Mouse (Mus musculus) ES-E14 (cell line): ENCODE results near the gene Rab43. TPM values are rescaled to one million over a fixed set of nuclear protein-coding genes. Genes with fewer than 3 reads are reported as not detected.

ENCODE experiments used
- DNase-seq: peaks from one replicate; pipeline ENCODE4 v3.0.0-alpha.2; 2013; ENCODE audit warnings: low read depth, low spot score
- H3K27ac ChIP-seq: 2 replicates; pipeline ENCODE4 v1.5.1; 2012; ENCODE audit warnings: low read depth, mild to moderate bottlenecking, low read length, moderate library complexity, mixed read lengths; ENCODE audit not compliant: poor library complexity, insufficient read depth, severe bottlenecking
- H3K36me3 ChIP-seq: 2 replicates; pipeline ENCODE4 v1.6.1; 2012; ENCODE audit warnings: mild to moderate bottlenecking, low read length, moderate library complexity, mixed read lengths; ENCODE audit not compliant: control insufficient read depth, poor library complexity, insufficient read depth, severe bottlenecking
- H3K4me1 ChIP-seq, 2 experiments: fragments of 150-350 bp in 1 of 2; sonication (generic) in 1 of 2; 2 replicates each; pipeline ENCODE4 v1.6.1; 2012; ENCODE audit warnings: low read length in 2 of 2, mild to moderate bottlenecking in 1 of 2, mixed read lengths in 1 of 2; ENCODE audit not compliant: control insufficient read depth in 2 of 2, insufficient read depth in 2 of 2, poor library complexity in 1 of 2
- H3K4me3 ChIP-seq, 2 experiments: fragments of 150-350 bp in 1 of 2; sonication (generic) in 1 of 2; 2 replicates each; pipeline ENCODE4 v1.5.1; 2012; ENCODE audit warnings: low read length in 2 of 2, low read depth in 1 of 2, mild to moderate bottlenecking in 1 of 2, mixed read lengths in 1 of 2; ENCODE audit not compliant: insufficient read depth in 1 of 2, poor library complexity in 1 of 2, severe bottlenecking in 1 of 2
- H3K9ac ChIP-seq: 2 replicates; pipeline ENCODE4 v1.6.1; 2012; ENCODE audit warnings: low read depth, mild to moderate bottlenecking, low read length, mixed read lengths; ENCODE audit not compliant: poor library complexity, insufficient read depth, severe bottlenecking
- H3K9me3 ChIP-seq: fragments of 150-350 bp; sonication (generic); 2 replicates; pipeline ENCODE4 v1.6.1; 2012; ENCODE audit warnings: low read depth, mild to moderate bottlenecking, low read length; ENCODE audit not compliant: control insufficient read depth, insufficient read depth
- CHD2 ChIP-seq: IDR thresholded peaks from 2 replicates; pipeline ENCODE4 v1.6.1; 2014; ENCODE audit warnings: mild to moderate bottlenecking, low read depth, low read length, inconsistent platforms
- HCFC1 ChIP-seq: IDR thresholded peaks from 2 replicates; pipeline ENCODE4 v1.6.1; 2012; ENCODE audit warnings: low read length, inconsistent platforms, borderline replicate concordance; ENCODE audit not compliant: insufficient read depth
- MAFK ChIP-seq: IDR thresholded peaks from 2 replicates; pipeline ENCODE4 v1.6.1; 2014; ENCODE audit warnings: mild to moderate bottlenecking, low read depth, low read length, inconsistent platforms; ENCODE audit not compliant: insufficient read depth
- ZC3H11A ChIP-seq: IDR thresholded peaks from 2 replicates; pipeline ENCODE4 v1.6.1; 2012; ENCODE audit warnings: low read depth, mild to moderate bottlenecking, inconsistent platforms, low read length, borderline replicate concordance
- ZNF384 ChIP-seq: IDR thresholded peaks from 2 replicates; pipeline ENCODE4 v1.6.1; 2012; ENCODE audit warnings: low read depth, low read length, inconsistent platforms
- in situ Hi-C, 2 experiments: fragments of 600-800 bp; cut with MboI; formaldehyde crosslinking; loops; one replicate each; pipeline ENCODE4 v1.15.1; 2025; ENCODE audit warnings: low sequenced_read_pairs in 2 of 2, inconsistent platforms in 1 of 2; ENCODE audit not compliant: unreplicated experiment in 2 of 2
- total RNA-seq: library from RNA; depleted of rRNA; stranded (reverse); fragments of 300-350 nt; gene quantifications from 2 replicates; pipeline ENCODE4 v1.2.3, GENCODE M21; 2012

Rab43 gene
- total RNA-seq, 1 experiment = 2.0 TPM

DNA sequence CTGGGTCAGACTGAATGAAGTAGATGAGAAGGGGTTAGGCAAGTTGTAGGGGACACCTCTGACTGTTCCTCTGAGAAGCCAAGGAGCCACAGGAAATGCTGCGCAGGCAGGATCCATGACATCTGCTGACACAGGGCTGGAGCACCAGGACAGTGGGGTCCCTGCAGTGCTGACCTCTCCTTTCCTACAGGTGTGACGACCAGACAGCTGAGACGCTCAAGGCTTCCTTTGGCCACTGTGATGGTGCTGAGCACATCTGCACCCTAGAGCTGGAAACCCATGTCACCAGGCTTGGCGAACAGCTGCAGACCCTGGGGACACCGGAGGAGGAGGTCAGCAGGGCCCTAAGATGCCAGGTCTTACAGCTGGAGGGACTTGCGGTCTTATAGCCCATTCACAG is 60.4 kb downstream of the Rab43 start:
- Histone ChIP-seq H3K9ac (no peak overlapping the region), H3K27ac (no peak overlapping the region), H3K36me3 (no peaks in the 10 kb centered on the region), H3K9me3 (no peaks in the 10 kb centered on the region), H3K4me1 (no peaks in the 10 kb centered on the region), H3K4me3 (no peak overlapping the region)
- DNase-seq = no peak
- no peak for TF ChIP-seq MAFK
- no peak for TF ChIP-seq CHD2
- no peak for TF ChIP-seq HCFC1
- TF ChIP-seq ZC3H11A = no peak
- TF ChIP-seq ZNF384 = no peak
- in situ Hi-C loops = no loop called here

DNA sequence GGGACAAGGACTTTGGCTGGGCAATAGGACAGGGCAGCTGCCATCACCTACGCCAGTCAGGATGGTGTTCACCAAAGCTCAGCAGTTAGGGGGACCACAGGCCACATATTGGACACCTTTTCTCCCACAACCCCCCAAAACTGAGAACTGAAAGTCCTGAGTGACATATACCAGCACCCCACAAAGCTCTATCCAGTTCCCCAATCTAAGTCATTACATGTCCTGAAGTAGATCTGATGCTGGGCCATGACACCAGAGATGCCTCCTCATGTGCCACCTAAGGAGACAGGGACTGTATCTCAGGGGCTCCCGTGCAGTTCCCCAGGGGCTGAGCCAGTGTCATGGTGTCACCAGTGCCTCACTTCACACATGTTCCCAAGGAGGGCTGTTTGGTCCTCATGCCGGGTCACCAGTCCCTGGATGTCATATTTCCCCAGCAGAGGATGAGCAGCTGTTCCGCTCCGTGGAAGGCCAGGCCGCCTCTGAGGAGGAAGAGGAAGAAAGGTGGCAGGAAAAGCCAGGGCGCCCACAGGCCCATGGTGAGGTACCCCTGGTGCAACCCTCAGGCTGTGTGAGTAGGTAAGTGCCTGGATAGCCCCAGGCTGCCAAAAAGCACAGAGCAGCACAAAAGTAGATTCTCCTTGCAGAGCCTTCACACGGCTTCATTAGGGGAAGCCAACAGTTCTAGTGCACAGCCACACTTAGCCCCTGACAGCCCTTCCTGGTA is 61.6 kb downstream of the Rab43 start:
- in situ Hi-C loops = no loop called here
- TF ChIP-seq HCFC1 (no peak), CHD2 (no peak), ZNF384 (no peak), ZC3H11A (no peak), MAFK (no peak)
- Histone ChIP-seq H3K4me3 (no peak overlapping the region), H3K9ac (no peak overlapping the region), H3K36me3 (no peaks in the 10 kb centered on the region), H3K4me1 (no peaks in the 10 kb centered on the region), H3K27ac (no peak overlapping the region), H3K9me3 (no peaks in the 10 kb centered on the region)
- DNase-seq = no peak

DNA sequence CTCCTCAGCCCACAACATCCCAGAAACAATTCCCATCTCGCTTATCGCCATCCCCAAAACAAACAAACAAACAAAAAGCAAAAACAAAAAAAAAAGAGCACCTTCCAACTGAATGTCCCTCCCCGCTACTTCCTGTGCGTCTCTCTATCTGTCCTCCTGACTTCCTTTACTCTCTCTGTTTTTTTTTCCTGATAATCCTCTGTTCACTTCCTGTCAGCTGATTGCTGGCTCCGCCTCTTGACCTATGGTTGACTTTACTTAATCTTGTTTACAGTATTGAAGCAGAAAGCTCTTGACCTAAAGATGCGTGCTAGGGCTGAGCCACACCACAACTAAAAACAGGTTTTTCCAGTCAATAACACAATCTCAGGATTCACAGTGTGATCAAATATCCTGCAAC is 63.4 kb downstream of the Rab43 start:
- Histone ChIP-seq H3K9me3 (no peaks in the 10 kb centered on the region), H3K4me3 (no peak overlapping the region), H3K36me3 (no peaks in the 10 kb centered on the region), H3K9ac (no peak overlapping the region), H3K4me1 (no peaks in the 10 kb centered on the region), H3K27ac (no peak overlapping the region)
- DNase-seq = no peak
- in situ Hi-C loops = no loop called here
- no peak for TF ChIP-seq MAFK
- no peak for TF ChIP-seq ZC3H11A
- no peak for TF ChIP-seq HCFC1
- no peak for TF ChIP-seq CHD2
- TF ChIP-seq ZNF384 = peak; percentile 72

DNA sequence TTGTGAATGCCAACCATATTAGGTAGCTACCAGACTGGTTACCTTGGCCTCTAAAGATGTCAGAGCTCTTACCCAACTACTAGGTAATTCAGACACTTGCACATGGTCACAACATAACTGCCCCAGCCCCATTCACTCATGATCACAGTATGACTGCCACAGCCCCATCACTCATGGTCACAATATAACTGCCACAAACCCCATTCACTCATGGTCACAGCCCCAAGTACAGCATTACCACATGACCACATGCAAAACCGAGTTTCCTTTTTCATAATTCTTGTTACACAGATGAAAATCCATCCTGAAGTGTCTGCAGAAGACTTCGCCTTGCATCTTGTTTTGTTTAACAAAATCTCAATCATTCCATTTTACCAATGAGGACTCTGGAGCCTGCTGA is 63.9 kb downstream of the Rab43 start:
- Histone ChIP-seq H3K4me1 (no peaks in the 10 kb centered on the region), H3K9me3 (no peaks in the 10 kb centered on the region), H3K36me3 (no peaks in the 10 kb centered on the region), H3K4me3 (no peak overlapping the region), H3K9ac (no peak overlapping the region), H3K27ac (no peak overlapping the region)
- in situ Hi-C loops = no loop called here
- no peak for TF ChIP-seq ZC3H11A
- TF ChIP-seq HCFC1 = no peak
- TF ChIP-seq CHD2 = no peak
- TF ChIP-seq ZNF384 = no peak
- no peak for TF ChIP-seq MAFK
- DNase-seq = no peak

DNA sequence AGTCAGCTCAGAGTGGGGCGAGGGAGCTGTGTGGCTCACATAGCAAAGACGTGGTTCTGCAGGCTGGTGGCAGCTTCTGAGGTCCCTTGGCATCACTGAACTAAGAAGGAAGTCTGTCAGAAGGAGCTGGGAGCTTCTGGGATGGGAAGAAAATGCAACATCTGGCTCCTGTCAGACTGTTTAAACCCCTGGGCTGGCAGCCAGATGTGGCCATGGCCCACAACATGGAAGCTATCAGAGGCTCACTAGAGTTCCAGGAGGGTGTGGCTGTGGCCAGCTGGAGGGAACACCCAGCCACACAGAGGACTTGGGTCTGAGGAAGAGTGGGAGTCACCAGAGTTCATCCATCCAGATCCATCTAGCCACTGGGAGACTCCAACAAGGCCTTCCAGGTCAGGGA is 65.1 kb downstream of the Rab43 start:
- in situ Hi-C loops = no loop called here
- Histone ChIP-seq H3K4me1 (no peaks in the 10 kb centered on the region), H3K27ac (no peak overlapping the region), H3K9ac (no peak overlapping the region), H3K9me3 (no peaks in the 10 kb centered on the region), H3K36me3 (no peaks in the 10 kb centered on the region), H3K4me3 (no peak overlapping the region)
- DNase-seq = no peak
- TF ChIP-seq HCFC1 (no peak), ZNF384 (no peak), ZC3H11A (no peak), CHD2 (no peak), MAFK (no peak)
